Mouse (Mus musculus) mouse embryonic stem cell (cell line): Measurements from ENCODE around the gene Fhad1.

Experiments
- in situ Hi-C, 2 experiments: fragments of 300-500 bp; cut with MboI; formaldehyde crosslinking; loops; 1 replicate in 1 of 2; 3 replicates in 1 of 2; pipeline ENCODE4 v1.14.3; 2019 to 2020; ENCODE audit warnings: low sequenced_read_pairs in 2 of 2, low pct_unique_long_range_greater_than_20kb in 1 of 2, mixed read lengths in 1 of 2; ENCODE audit not compliant: unreplicated experiment in 1 of 2

Fhad1 gene

DNA sequence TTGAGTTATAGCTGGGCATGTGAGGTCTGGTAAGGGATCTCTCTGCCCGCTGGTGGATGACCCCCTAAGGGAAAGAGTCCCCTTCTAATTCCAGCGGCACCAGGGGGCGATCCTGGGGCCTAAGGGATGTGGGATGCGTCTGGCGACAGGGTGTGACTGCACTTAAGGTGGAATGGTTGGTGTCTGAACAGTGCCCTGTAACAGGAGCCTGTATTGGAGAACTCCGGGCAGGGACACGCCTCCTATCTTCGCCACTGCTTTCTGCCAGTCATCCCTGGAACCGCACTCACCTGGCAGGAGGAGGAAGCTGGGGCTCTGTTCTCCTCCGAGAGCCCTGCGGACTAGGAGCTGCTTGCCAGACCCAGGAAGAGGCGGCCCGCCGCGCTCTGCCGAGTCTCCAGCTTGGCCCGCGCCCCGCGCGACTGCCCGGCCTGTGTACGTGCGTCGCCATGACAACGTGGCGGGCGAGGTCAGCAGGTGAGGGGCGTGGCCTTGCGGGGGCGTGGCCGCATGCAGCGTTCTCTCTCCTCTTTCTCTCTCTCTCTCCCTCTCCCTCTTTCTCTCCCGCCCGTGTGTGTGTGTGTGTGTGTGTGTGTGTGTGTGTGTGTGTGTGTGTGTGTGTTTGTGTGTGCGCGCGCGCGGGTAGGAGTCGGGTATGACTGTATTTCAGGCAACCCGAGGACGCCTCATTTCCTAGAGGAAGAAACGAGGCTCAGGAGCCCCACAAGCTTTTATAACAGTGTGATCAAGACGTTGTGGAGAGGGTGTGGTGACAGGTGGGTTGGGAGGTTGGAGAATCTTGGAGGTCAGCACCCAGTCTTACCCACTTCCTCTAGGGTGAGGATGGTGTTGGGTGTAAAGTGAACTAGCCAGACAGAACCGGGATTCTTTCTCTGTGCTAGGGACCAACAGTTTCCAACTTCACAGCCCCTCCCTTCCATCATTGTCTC lies at the start of gene Fhad1:
Fhad1 (minus strand) TSS at position 424 of the 950 bp plus-strand sequence.
- in situ Hi-C loops: loop anchor here in 1 of 2 experiments (10.0 kb wide), 1 partner anchor 70 kb away; the partner anchor contains the start of gene Tmem51

DNA sequence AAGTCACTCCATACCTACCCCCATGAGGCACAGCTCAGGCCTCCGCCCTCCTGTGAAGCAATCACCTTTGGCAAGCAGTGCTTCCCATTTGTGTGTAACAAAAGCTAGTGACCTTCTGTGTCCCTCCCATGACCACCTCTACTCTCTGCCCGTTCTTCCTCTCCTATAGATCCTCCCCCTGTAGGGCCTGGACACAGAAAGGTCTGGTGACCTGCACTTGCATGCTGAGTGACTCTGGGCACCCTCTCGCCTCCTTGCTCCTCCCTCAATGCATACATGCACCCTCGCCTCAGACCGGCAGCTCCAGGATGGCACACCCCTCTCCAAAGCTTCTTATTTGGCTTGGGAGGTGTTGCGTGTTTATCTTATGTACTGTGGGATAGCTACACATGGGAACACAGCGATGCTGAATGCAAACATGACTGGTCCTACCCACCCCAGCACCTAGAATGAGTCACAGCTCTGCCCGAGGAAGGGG lies 48.2 kb upstream of the Fhad1 start:
- in situ Hi-C loops: loop anchor here (10.0 to 25.0 kb wide), 2 partner anchors 501 to 778 kb away; no protein-coding TSS in a partner anchor

DNA sequence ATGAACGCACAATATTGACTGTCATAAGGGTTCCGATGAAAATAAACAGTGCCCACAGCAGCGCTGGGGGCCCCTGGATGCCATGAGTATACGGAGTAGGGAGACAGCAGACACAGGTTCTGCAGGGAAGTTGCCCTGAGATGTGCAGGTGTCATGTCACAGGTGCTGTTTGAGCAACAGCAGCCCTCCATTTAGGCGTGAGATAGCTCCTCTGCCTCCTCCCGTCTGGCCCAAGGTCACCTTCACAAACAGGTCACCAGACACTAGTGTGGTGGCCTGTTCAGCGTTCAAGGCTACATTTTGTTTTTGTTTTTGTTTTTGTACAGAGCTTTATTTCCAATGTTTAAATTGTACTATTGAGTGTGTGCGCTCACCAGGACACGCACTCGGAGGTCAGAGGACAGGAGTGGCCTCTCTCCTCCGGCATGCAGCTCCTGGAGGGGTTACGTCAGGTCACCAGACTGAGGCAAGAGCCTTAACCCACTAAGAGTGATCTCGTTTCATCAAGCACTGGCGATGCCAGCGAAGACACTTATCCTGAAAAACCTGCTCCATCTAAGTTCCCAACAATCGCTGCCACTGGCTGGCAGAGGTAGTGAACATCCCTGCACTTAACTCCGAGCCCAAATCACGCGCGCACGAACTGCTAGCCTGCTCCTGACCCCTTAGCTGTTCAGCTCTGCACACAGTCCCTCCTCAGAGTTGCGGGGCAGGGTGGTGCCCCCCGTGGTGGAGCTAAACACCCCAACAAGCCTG lies 46.8 kb upstream of the Fhad1 start:
- in situ Hi-C loops: loop anchor here (10.0 to 25.0 kb wide), 2 partner anchors 499 to 777 kb away; no protein-coding TSS in a partner anchor

DNA sequence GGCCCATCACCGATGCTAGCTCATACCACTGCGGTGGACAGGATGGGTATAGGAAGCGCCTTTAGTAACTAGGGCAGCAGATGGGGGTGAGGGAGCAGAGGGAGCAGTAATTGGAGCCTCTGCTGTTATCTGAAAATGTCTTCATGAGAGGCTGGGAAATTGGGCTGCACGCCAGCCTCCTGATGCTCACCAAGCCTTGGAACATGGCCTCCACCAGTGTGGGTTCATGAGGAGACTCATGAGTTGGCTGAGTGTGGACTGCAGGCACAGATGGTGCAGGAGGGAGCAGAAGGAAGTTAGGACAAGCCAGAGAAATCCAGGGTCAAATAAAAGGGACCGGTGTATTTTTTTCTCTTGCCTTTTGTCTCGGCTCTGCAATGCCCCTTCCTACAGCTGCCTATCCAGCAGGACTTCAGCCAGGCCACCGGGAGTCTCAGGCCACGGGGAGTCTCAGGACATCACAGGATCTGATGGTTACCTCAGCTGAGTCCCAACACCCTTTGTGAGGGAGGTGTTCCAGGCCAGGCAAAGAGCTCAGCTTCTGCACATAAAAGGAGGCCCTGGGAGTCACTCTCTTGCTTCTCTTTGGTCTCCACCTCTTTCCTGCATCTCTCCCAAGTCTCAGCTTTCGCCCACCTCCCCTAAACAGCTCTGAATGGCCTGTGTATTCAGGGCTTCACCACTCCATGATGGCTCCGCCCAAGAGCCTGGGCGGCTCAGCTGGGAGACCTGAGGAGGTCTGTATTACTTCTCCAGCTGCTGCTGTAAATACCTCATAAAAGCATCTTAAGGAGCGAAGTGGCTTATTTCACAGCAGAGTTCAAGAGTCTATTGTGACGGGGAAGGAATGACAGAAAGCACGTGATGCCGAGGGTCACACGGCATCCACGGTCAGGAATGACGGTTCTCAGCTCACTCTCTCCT lies 45.8 kb upstream of the Fhad1 start:
- in situ Hi-C loops: loop anchor here (10.0 to 25.0 kb wide), 2 partner anchors 498 to 776 kb away; no protein-coding TSS in a partner anchor

DNA sequence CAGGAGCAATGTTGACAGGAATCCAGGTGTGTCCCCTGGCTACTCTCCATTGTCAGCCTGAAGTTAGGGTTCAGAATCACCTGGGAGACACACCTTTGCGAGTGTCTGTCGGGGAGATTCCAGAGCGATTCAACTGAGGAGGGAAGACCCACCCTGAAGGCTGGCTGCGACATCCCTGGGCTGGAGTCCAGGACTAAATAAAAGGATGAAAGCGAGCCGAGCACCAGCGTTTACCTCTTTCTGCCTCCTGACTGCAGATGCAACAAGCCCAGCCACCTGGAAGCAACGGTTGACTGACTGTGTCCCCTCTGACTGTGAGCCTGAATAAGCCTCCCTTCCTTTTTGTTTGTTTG lies 44.9 kb upstream of the Fhad1 start:
- in situ Hi-C loops: loop anchor here (10.0 to 25.0 kb wide), 2 partner anchors 498 to 775 kb away; no protein-coding TSS in a partner anchor

DNA sequence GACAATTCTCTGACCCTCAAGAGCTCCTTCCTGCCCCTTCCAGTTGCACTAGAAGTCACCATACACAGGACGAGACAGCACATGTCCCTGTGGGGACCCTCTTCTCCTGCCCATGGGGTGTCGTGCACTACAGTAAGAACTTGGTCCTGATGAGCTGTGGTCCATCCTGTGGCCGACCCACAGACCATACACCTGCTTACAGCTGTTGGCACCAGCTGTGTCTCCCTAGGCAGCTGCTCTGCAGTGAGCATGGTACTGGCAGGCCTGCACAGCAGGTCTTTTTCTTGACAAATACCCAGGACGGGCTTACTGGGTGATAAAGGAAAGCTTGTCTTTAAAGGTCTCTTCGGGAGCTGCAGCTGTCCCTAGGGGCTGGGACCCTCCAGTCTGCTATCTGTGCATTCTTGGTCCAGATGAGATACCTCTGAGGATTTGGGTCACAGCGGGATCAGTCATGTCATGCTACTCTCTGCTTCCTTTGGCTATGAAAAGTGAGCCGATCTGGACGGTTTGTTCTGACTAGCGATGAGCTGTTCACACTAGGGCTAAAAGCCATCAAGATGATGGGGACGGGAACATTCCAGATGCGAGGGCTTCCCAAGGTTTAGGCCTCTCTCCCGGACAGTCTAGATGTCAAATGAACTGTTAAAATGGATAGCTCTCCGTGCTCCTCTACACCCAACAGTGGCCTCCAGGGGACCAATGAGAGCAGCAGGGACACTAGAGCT lies 44.4 kb upstream of the Fhad1 start:
- in situ Hi-C loops: loop anchor here (25.0 kb wide), 1 partner anchor 497 kb away; no protein-coding TSS in a partner anchor

DNA sequence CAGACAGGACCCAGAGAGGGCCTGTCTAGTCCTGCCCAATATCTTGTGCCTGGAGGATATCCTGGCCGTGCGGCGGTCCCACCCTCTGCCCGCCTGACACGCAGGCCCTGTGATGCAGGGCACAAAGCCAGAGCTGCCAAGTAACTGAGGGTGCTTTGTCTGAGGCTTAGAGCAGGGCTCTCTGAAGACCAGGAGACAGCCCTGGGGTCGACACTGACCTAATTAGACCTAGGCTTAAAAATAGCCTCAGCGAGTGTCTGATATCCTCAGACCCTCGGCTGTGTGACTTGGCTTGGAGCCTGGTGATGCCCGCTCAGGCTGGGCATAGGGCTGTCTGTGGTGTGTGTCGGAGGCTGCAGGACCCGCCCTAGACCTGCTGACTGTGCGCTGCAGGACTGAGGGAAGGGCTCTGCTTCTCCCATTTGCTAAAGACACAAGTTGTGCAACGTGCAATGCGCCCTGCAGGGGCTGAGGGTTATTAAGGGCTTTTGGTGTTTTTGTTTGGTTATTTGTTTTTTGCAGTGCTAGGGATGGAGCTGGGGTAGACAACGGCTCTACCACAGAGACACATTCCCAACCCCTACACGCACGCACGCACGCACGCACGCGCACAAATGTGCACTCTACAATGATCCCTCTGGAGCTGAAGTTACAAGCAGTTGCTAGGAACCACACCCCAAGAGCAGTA lies 42.8 kb upstream of the Fhad1 start:
- in situ Hi-C loops: loop anchor here (25.0 kb wide), 1 partner anchor 495 kb away; no protein-coding TSS in a partner anchor

DNA sequence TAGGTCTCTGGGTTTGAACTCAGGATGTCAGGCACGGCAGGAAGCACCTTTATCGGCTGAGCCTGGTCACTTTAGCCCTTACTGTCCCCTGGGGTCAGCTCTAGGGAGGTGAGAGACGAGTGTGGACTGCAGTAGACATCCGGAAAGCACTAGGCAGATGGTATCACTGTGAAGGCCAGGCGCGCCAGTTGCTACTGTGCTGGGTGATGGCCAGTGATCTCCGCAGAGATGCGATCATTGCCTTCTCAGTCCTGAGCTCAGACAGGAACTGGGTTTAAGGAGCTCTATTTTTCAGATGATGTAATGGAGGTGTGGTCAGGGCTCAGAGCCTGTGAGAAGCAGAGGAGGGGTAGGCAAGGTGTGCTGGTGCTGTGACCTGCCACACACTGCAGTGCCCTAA lies 40.7 kb upstream of the Fhad1 start:
- in situ Hi-C loops: loop anchor here (25.0 kb wide), 1 partner anchor 493 kb away; no protein-coding TSS in a partner anchor

DNA sequence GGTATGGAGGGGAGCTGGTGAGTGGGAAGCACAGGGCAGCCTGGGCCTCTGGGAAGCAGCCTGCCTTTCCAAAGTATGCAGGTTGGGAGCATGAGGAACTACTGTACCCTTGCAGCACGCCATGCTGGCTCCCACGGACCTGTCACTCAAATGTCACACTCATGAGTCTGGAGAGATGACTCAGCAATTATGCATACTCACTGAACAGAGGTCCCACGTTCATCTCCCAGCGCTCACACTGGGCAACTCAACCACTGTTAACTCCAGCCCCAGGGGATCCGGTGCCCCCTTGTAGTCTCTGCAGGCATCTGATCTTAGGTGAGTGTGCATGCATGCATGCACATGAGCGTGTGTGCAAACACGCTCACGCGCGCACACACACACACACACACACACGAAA lies 39.7 kb upstream of the Fhad1 start:
- in situ Hi-C loops: loop anchor here (25.0 kb wide), 1 partner anchor 492 kb away; no protein-coding TSS in a partner anchor

DNA sequence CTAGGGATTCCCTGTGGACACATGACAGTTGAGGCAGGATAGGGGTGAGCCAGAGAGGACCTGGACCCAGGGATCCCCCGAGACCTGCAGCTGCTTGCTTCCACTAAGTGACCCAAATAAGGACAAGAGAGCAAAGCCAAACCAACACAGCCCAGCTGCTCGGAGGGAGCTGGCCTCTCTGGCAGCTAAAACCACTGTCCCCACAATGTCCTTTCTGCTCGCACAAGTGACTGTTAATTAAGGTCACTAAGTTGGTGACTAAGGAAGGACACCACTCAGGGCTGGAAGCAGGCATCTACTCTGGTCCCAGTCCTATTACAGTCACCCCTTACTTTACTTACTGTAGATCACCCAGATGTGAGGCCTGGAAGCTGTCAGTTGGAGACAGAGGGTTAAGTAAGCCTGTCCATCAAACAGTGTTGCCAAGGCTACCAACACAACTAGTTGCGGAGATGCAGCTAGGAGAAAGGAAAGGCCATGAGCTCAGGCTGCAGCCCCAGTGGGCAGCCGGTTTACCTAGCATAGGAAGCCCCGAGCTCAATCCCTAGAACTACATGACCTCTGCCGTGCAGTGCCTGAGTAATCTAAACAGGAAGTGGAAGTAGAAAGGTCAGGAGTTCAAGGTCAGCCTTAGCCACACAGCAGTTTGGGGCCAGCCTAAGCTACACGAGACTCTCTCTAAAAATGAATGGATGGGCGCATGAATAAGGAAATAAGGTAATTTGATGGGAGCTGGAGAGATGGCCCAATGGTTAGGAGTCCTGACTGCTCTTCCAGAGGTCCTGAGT lies 39.0 kb upstream of the Fhad1 start:
- in situ Hi-C loops: loop anchor here (25.0 kb wide), 1 partner anchor 492 kb away; no protein-coding TSS in a partner anchor

DNA sequence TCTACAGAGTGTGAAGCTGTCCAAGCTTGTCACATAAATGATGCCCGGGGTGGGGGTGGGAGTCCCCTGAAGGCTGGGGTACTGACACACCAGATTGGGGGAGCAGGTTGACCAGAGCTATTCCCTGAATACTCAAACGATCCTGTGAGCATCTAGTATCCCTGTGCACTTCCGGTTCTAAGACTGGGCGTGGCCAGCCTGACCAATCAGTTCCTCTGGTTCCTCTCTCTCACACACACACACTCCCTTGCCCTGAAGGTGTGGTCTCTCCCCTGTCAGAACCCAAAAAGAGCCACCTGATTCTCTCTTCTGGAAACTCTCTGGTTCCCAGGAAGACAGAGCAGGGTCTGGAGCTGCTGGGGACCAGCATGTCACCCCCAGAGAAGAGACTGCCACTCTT lies 38.4 kb upstream of the Fhad1 start:
- in situ Hi-C loops: loop anchor here (25.0 kb wide), 1 partner anchor 491 kb away; no protein-coding TSS in a partner anchor

DNA sequence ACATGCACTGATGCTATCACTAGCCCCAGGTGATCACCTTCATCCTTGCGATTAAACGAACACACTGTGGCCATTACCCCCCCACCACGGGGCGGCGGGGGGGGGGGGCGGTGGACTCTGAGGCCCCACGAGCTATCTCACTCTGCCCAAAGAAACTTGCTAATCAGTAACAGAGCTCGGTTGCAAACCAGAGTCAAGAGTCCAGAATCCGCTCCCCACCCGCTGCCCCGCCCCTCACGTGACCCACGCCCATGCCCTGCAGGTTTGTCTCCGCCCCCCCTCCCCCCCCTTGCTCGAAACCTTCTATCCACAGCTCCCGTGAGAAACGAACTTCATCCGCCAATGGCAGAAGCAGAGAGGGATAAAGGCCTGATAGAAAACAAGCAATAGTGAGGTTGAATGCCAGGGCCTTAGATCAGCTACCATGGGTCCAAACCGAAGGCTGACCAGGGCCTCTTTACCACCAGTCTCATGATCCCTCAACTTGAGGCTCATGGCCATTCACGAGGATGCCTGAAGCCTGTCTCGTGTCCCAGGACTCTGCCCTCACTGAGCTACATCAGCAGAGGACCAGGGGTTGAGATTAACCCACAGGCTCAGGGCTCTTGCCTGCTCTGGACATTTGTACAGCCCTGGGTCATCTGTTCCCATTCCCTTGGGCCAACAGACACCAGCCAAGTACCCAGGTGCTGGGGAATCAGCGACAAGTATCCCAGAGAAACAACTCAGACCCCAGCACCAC lies 37.7 kb upstream of the Fhad1 start:
- in situ Hi-C loops: loop anchor here (25.0 kb wide), 1 partner anchor 490 kb away; no protein-coding TSS in a partner anchor

DNA sequence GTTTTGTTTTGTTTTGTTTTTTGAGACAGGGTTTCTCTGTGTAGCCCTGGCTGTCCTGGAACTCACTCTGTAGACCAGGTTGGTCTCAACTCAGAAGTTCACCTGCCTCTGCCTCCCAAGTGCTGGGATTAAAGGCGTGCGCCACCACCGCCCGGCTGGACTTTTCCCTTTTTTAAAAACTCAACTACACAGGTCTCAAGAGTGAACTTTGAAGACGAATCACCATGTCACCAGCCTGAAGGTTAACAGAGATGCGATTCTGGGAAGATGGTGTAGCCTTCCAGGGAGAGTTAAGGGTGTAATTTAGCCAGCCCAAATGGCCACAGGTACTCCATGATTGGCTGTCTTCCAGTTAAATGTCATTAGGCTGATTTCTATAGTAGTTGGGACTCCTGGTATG lies 37.0 kb upstream of the Fhad1 start:
- in situ Hi-C loops: loop anchor here (25.0 kb wide), 1 partner anchor 490 kb away; no protein-coding TSS in a partner anchor

DNA sequence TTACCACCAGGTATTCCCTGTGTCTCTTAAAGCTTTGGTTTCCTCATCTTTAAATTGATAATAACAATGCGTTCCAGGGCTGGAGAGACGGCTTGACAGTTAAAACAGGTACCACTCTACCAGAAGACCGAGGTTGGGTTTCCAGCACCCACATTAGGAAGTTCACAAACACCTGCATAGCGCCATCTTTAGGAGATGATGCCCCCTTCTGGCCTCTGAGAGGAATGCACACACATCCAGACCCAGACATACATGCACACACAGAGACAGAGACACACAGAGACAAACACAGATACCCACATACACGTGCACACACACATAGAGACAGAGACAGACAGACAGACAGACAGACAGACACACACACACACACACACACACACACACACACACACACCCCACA lies 35.1 kb upstream of the Fhad1 start:
- in situ Hi-C loops: loop anchor here (25.0 kb wide), 1 partner anchor 488 kb away; no protein-coding TSS in a partner anchor

DNA sequence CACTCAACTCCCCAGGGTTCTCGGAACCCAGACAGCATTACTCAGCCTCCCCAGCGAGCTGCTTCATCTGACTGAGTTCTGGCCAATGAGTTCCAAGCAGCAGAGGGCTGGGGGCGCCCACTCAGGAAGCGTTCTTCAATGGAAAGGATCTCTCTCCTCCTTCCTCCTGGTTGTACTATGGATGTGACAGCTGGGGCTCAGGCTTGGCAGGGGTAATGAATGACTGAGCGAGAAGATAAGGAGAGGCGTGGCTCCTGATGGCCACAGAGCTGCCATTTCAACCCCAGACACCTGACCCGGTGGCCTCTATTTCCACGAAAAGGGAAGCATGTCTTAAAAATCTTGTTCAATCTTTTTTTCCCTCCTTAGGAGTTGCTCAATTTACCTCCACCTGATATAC lies 33.5 kb upstream of the Fhad1 start:
- in situ Hi-C loops: no loop called here
